Mouse (Mus musculus): ENCODE data around the gene Pygo2.

DNA sequence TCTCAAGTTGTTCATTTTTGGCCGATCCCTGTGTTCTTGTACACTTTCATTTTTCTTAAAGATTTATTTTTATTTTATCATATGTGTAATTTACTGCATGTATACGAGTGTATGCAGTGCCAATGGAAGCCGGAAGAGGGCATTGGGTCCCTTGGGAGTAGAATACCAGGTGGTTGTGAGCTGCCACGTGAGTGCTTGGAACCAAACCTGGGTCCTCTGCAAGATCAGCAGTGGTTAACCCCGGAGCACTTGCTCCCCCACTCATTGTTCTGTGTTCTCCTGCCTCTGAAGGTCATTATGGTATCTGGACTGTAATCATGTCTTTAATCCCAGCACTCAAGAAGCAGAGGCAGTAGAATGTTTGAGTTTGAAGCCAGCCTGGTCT is 4.9 kb upstream of the Pygo2 start:
- TF ChIP-seq POLR2A (IDR thresholded peaks at IDR 0.05; ENCODE audit: insufficient read depth, low read depth, low read length) (no peak), CTCF (IDR thresholded peaks at IDR 0.05; ENCODE audit: insufficient read depth, low read depth, low read length) (no peak)
